Mouse (Mus musculus) megakaryocyte, embryonic 14.5 days (primary cell): ENCODE measurements at regions not wholly inside any gene's neighbourhood (a gene's known extent, or its start where the extent isn't known, plus 50 kb on each side); places are given as distances from the start of the nearest gene placed in this dataset.

Source experiments
- FLI1 ChIP-seq: IDR thresholded peaks from 2 replicates; pipeline ENCODE4 v1.6.1; 2012; ENCODE audit warnings: low read length, inconsistent platforms, mixed read lengths
- GATA1 ChIP-seq: IDR thresholded peaks from 3 replicates; pipeline ENCODE4 v1.6.1; 2012; ENCODE audit warnings: mixed read lengths, low read length, inconsistent platforms, borderline replicate concordance

- TF ChIP-seq GATA1 (no peak), FLI1 (no peak)
Measured at GRCm38 (mm10) chr2:114763276-114763675, 108.5 kb upstream of the Dph6 start.
